Mouse (Mus musculus) kidney, embryonic 14.5 days (tissue): ENCODE results near the gene Ncoa5. TPM values are rescaled to one million over a fixed set of nuclear protein-coding genes. Genes with fewer than 3 reads are reported as not detected.

ENCODE experiments used
- ATAC-seq: fragments of 200-750 bp; cut with Nextera tagmentation; 2 replicates; pipeline ENCODE4 v1.8.0; 2017; ENCODE audit warnings: moderate number of reproducible peaks, mild to moderate bottlenecking, moderate TSS enrichment, moderate library complexity; ENCODE audit not compliant: low FRiP score, low TSS enrichment
- H3K27ac ChIP-seq: fragments of 300-500 bp; sonication (generic); 2 replicates; pipeline ENCODE4 v1.5.1; 2014; ENCODE audit warnings: low read depth, mild to moderate bottlenecking, low read length, moderate library complexity, mixed read lengths
- H3K27me3 ChIP-seq: fragments of 300-500 bp; sonication (generic); 2 replicates; pipeline ENCODE4 v1.6.1; 2014; ENCODE audit warnings: mild to moderate bottlenecking, low read length; ENCODE audit not compliant: control insufficient read depth, insufficient read depth
- H3K36me3 ChIP-seq: fragments of 300-500 bp; sonication (generic); 2 replicates; pipeline ENCODE4 v1.6.1; 2014; ENCODE audit warnings: low read length, mixed read lengths; ENCODE audit not compliant: control insufficient read depth, insufficient read depth
- H3K4me1 ChIP-seq: fragments of 300-500 bp; sonication (generic); 2 replicates; pipeline ENCODE4 v1.6.1; 2014; ENCODE audit warnings: low read length, mixed read lengths; ENCODE audit not compliant: control insufficient read depth, insufficient read depth
- H3K4me2 ChIP-seq: fragments of 300-500 bp; sonication (generic); replicated peaks from 2 replicates; pipeline ENCODE4 v1.6.1; 2014; ENCODE audit warnings: low read depth, mild to moderate bottlenecking, low read length
- H3K4me3 ChIP-seq: fragments of 300-500 bp; sonication (generic); 2 replicates; pipeline ENCODE4 v1.5.1; 2014; ENCODE audit warnings: mild to moderate bottlenecking, low read length
- H3K9ac ChIP-seq: fragments of 300-500 bp; sonication (generic); 2 replicates; pipeline ENCODE4 v1.6.1; 2014; ENCODE audit warnings: low read depth, mild to moderate bottlenecking, low read length, moderate library complexity
- H3K9me3 ChIP-seq: fragments of 300-500 bp; sonication (generic); 2 replicates; pipeline ENCODE4 v1.6.1; 2016; ENCODE audit warnings: low read length; ENCODE audit not compliant: control insufficient read depth
- WGBS: fragments of 180-500 bp; shearing (Covaris S2); extraction: QIAGEN DNeasy Blood & Tissue Kit; methylation state at CpG from one replicate; pipeline ENCODE4 v1.1.7; 2014; 5-methylcytosine and 5-hydroxymethylcytosine counted together
- polyA plus RNA-seq: library from polyadenylated mRNA; unstranded; fragments of >200 nt; fragmentation: Nextera tagmentation; extraction: Ambion mirVana; gene quantifications from 2 replicates; pipeline ENCODE4 v1.2.1, GENCODE M21; 2014

The Ncoa5 gene
- polyA plus RNA-seq, 1 experiment from 2014 or later: 71.1 TPM

GRCm38 (mm10) chr2:164951745-164952144, 82.9 kb downstream of the Ncoa5 start:
- peaks cover 64% of the 10 kb centered on the region for H3K27me3 ChIP-seq

GRCm38 (mm10) chr2:164950501-164950900, 84.2 kb downstream of the Ncoa5 start:
- no peak overlapping the region for H3K27ac ChIP-seq

More at GRCm38 (mm10) chr2:164951745-164952144, 82.9 kb downstream of the Ncoa5 start:
- no peak for ATAC-seq
- H3K4me2 ChIP-seq: no peak overlapping the region
- H3K36me3 ChIP-seq: no peaks in the 10 kb centered on the region
- WGBS: 87% methylated on average over 4 of the region's 4 CpGs
- no peaks in the 10 kb centered on the region for H3K9me3 ChIP-seq
- no peak overlapping the region for H3K27ac ChIP-seq
- H3K4me3 ChIP-seq: no peak overlapping the region
- no peak overlapping the region for H3K9ac ChIP-seq
- no peaks in the 10 kb centered on the region; the same call in 1 of the 2 replicates for H3K4me1 ChIP-seq

More at GRCm38 (mm10) chr2:164950501-164950900, 84.2 kb downstream of the Ncoa5 start:
- 28% methylated on average over 13 of the region's 13 CpGs for WGBS
- no peaks in the 10 kb centered on the region for H3K36me3 ChIP-seq
- H3K4me1 ChIP-seq: no peaks in the 10 kb centered on the region; the same call in 1 of the 2 replicates
- no peak overlapping the region for H3K4me2 ChIP-seq
- peaks cover 70% of the 10 kb centered on the region for H3K27me3 ChIP-seq
- H3K9me3 ChIP-seq: no peaks in the 10 kb centered on the region
- ATAC-seq: no peak
- no peak overlapping the region for H3K4me3 ChIP-seq
- H3K9ac ChIP-seq: no peak overlapping the region

Other genes with a start within 250 kb of the Ncoa5 start
- 16.0 and 16.6 TPM in 2 replicates for gene Snx21, start 249.0 kb downstream of the Ncoa5 start, polyA plus RNA-seq
- gene Acot8, start 230.0 kb downstream of the Ncoa5 start, polyA plus RNA-seq: 13.7 and 17.0 TPM in 2 replicates
- 7.3 and 9.0 TPM in 2 replicates for gene Zswim3, start 229.8 kb downstream of the Ncoa5 start, polyA plus RNA-seq
- gene Zswim1, start 212.2 kb downstream of the Ncoa5 start, polyA plus RNA-seq: 12.4 and 20.0 TPM in 2 replicates
- not detected in 2 replicates for gene Spata25, start 206.3 kb downstream of the Ncoa5 start, polyA plus RNA-seq
- 122 and 135 TPM in 2 replicates for gene Ctsa, start 202.0 kb downstream of the Ncoa5 start, polyA plus RNA-seq
- 6.0 and 6.6 TPM in 2 replicates for gene Neurl2, start 201.4 kb downstream of the Ncoa5 start, polyA plus RNA-seq
- gene Pltp, start 177.2 kb downstream of the Ncoa5 start, polyA plus RNA-seq: 25.7 and 34.6 TPM in 2 replicates
- 68.9 and 72.9 TPM in 2 replicates for gene Pcif1, start 155.6 kb downstream of the Ncoa5 start, polyA plus RNA-seq
- 10.7 and 13.8 TPM in 2 replicates for gene Zfp335, start 123.1 kb downstream of the Ncoa5 start, polyA plus RNA-seq
- 0.76 and 1.4 TPM in 2 replicates for gene Mmp9, start 94.1 kb downstream of the Ncoa5 start, polyA plus RNA-seq
- gene Slc12a5, start 74.1 kb downstream of the Ncoa5 start, polyA plus RNA-seq: 1.5 and 1.6 TPM in 2 replicates
- 6.4 and 7.3 TPM in 2 replicates for gene Cd40, start 20.8 kb upstream of the Ncoa5 start, polyA plus RNA-seq
- gene 1700025C18Rik, start 55.9 kb upstream of the Ncoa5 start, polyA plus RNA-seq: not detected in 2 replicates
- 0.74 and 1.2 TPM in 2 replicates for gene Cdh22, start 200.0 kb upstream of the Ncoa5 start, polyA plus RNA-seq